Mouse (Mus musculus) WW6 (cell line): Measurements from ENCODE around the gene Dnah6.

Experiments used
- DNase-seq: peaks from one replicate; pipeline ENCODE4 v3.0.0-alpha.2; 2013; ENCODE audit warnings: low read depth, low spot score

Gene Dnah6

GRCm38 (mm10) chr6:73228408-73228807, 7.0 kb upstream of the Dnah6 start:
- no peak for DNase-seq

DNA sequence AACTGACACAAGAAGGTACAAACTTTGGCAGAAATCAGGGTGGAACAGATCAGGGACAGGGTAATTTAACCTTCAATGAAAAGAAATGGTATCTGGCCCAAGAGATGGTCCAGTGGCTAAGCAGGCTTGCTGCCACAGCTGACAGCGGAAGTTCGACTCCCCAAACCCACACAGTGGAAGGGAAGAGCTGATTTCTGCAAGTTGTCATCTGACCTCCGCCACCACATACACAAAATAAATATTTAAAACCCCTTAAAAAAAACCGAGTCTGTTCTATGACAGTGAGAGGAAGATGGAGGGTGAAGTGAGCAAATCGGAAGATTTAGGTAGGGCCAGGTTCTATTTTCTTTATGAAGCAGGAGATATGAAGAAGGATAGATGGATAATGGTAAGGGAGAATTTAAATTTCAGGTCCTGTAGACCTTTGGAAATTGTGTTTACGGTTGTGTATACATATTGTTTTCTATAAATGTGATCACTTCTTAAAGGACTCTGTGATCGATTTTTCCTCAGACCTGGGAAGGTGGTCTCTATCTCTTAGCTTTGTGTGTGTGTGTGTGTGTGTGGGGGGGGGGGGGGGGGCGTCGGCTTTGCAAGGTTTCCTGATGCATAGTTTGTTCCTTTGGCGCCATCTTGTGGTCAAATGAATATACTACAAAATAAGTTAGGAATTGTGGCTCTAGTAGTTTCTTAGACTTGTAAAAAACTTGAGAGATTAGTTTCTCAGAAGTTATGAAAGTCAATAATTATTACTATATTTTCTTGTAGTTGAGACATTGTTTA, 6.1 kb upstream of the Dnah6 start:
- no peak for DNase-seq

DNA sequence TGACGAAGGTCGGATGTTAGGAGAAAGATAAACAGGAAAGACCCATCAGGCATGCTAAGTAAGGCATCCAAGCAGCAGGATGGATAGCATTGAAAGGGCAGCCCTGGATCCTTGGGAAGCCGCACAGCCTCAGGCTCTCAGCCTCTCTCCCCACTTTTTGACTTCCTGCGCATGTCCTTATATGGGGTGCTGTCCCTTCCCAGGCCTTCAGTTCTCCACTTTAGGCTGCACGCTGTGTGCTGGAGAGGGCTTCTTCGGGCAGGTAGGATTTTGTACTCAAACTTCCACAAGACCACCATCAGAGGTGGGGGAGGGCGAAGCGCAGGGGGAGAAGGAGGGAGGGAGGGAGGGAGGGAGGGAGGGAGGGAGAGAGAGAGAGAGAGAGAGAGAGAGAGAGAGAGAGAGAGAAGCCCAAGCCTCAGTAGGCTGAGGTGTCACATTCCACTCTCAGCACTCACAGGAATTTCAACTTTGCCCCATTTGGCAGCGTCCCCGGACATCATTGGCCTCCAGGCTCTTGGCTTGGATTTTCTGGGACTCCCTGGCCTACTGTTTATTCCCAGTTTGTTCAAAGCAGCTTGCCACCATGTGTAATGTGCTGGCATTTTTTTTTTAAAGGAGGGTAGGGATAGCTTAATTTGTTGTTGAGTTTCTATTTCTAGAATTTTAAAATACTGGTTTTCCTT, 1.5 kb upstream of the Dnah6 start:
- DNase-seq: no peak

- DNase-seq: no peak
These were observed 696 bp upstream of the Dnah6 start for GRCm38 (mm10) chr6:73221958-73222735.

DNA sequence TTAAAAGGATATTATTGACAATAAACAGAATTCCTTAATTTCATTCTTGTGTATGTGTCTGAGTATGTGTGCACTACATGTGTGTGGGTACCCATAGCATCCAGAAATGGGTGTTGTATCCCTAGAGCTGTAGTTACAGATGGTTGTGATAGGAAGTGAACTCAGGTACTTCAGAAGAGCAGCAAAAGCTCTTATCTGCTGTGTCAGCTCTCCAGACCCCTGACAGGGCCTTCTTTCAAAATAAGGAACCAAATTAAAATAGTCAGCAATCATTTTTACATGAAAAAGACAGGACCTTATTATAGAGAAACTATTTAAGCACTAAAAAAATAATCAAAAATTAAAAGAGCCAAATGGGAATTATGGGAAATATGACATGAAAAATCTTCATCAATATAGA, 9.8 kb downstream of the Dnah6 start:
- no peak for DNase-seq

- DNase-seq: no peak
These were observed 10.4 kb downstream of the Dnah6 start for GRCm38 (mm10) chr6:73211036-73211435.

DNA sequence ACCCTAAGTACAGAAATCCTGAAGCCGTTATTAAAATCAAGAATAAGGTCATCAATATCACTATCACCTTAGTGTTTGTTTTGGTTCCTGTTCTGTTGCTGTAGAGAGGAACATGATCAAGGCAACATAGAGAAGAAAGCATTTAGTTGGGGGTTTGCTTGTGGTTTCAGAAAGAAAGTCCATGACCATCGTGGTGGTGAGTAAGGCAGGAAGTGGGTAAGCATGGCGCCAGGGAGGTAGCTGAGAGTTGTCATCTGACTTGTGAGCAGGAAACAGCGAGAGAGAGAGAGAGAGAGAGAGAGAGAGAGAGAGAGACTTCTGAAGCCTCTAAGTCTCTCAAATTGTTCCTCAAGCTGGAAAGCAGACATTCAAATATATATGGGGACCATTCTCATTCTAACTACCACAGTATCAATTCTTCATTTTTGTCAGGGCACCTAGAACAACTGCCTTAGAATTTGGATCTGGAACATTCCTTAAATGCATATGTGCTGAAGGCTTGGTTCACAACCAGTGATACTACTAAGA, 10.9 kb downstream of the Dnah6 start:
- no peak for DNase-seq

DNA sequence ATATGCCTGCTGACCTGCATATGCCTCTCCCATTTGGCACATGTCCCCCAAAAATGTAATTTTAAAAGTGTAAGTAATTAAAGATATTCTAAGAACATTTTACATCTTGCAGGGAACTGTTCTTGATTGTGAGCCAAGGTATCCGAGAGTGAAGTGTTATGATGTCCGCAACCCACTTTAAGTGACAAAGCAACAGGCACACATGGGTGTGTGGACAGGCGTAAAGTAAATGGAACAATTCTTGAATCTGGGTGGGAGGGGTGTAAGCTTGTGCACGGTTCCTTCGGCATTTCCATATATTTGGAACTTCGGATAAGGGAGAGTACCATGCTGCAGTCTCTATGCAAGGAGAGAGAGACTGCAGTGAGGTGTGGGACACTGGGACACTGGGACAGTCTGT, 11.9 kb downstream of the Dnah6 start:
- DNase-seq: no peak

GRCm38 (mm10) chr6:73204937-73205336, 16.5 kb downstream of the Dnah6 start:
- no peak for DNase-seq

- no peak for DNase-seq
These were observed 17.7 kb downstream of the Dnah6 start for GRCm38 (mm10) chr6:73203724-73204123.

DNA sequence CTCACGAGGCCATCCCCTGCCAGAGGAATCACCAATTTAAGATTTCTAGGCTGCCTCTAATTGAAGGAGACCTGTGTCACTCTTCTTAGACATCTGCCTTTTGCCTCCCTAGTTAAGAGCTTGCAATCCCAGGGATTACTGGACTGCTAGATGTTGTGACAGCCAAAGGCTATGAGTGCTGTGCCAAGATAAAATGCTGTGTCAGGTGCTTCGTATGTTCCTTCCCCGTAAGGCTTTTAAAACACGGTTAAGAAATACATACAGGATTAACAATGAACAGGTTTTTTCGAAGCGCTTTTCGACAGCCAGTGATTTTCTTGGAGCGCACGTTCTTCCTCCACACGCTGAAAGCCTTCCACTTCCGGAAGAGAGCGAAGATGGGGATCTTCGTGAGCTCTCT, 26.2 kb downstream of the Dnah6 start:
- DNase-seq: no peak

GRCm38 (mm10) chr6:73190756-73191155, 30.7 kb downstream of the Dnah6 start:
- peak; percentile 18 for DNase-seq

GRCm38 (mm10) chr6:73184276-73184675, 37.2 kb downstream of the Dnah6 start:
- DNase-seq: no peak

DNA sequence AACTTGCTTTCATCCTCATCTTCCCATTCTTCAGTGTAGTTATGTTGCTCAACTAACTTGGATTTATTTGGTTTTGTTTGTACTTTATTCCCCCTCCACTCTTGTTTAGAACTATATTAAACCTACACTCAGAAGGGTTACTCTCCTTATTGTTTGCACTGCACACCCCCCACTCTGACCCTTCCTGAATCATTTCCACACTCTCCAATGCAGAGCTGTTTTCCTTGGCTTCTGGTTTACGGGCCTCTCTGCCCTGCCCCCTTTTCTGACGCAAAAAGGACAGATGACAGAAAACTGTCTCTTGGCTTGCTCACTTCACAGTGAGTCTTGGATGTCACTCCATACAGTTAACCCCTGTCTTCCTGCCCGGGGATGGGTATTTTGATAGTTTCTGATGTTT, 38.5 kb downstream of the Dnah6 start:
- no peak for DNase-seq

DNA sequence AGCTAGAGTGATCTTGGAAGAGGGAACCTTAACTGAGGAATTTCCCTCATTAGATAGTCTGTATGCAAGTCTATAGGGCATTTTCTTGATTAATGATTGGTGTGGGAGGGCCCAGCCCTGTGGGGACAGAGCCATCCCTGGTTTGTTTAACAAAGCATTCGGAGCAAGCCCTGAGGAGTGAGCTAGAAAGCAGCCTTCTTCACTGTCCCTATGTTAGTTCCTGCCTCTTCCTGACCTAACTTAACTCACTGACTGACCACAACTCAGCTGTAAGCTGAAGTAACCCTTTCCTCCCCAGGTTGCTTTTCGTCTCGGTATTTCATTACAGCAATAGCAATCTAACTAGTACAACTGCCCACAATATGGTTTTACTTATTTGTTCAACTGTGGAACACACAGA, 39.0 kb downstream of the Dnah6 start:
- DNase-seq: no peak

DNA sequence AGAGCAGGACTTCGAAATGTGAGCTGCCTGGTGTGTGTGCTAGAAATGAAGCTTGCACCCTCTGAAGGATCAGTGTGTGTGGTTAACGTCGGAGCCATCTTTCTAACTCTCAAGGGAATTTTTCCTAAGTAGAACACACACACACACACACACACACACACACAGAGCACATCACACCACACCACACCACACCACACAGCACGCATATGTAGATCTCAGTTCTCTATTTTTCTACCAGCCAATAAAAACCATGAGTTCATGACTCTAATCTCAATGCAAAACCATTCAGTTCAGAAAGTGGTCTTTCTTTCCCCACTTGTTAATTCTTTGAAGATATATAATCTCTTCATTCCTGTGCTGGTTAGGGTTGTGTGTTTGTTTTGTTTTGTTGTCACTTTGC, 39.4 kb downstream of the Dnah6 start:
- no peak for DNase-seq

DNA sequence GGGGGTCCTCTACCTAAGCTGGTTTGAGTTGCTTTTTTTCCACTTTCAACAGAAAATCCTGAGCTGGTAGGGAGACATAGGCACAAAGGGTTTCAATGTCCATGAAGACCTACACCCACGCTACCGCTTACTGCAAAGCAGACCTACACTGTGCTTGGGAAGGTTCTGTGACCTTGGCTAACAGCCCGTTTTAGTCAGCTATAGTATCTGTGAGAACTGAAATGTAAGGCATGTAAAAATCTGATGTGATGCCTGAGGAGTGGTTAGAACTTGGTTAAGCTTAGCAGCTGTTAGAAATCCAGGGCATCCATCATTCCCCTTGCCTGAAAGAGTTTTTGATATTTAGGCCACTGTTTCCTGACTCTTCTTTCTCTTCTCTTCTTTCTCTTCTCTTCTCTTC, 46.3 kb downstream of the Dnah6 start:
- no peak for DNase-seq

GRCm38 (mm10) chr6:73167230-73167629, 54.2 kb downstream of the Dnah6 start:
- DNase-seq: no peak

GRCm38 (mm10) chr6:73162958-73163357, 58.5 kb downstream of the Dnah6 start:
- no peak for DNase-seq

GRCm38 (mm10) chr6:73161338-73161737, 60.1 kb downstream of the Dnah6 start:
- no peak for DNase-seq

DNA sequence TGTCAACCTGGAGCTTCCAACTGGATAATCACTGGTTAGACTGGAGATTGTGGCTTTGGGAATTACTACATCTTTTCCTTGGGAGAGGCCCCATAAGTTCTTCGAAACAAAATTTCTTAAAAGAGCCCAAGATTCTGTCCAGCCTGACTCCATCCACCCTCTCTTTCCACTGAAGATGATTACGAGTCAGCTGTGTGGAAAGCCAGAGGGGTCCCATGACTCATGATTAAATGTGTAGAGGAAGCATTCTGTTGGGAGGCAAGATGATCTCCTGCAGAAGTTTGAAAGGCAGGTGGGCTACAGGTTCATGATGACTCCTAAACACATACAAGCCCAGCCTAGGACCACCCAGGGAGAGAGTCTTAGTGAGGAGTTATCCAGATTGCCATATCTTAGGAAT, 66.0 kb downstream of the Dnah6 start:
- no peak for DNase-seq

DNA sequence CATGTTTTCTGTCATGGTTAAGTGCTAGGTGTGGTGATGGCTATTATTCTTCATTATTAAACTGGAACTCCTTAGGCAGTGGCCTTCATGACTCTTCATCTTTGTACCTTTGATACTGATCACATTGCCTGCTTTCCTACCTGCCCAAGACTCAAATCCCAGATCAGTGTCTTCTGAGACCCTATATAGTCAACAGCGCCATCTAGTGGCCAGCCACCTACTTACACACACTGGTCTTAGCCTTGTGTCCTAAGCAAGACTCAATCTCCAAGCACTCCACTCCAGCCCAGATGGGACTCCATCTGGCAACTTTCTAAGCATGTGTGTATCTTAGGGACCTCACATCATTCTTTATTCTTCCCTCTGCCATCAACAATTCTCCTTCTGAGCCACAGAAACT, 67.8 kb downstream of the Dnah6 start:
- DNase-seq: peak; percentile 61
